Mouse (Mus musculus) liver, embryonic 14.5 days (tissue): ENCODE measurements around the gene Plxdc2. TPM values are rescaled to one million over a fixed set of nuclear protein-coding genes. Genes with fewer than 3 reads are reported as not detected.

Experiments
- ATAC-seq: fragments of 200-750 bp; cut with Nextera tagmentation; 2 replicates; pipeline ENCODE4 v1.8.0; 2017; ENCODE audit warnings: moderate number of reproducible peaks, mild to moderate bottlenecking, moderate library complexity; ENCODE audit not compliant: insufficient read depth
- DNase-seq, 3 experiments: peaks; one replicate each; pipeline ENCODE4 v3.0.0-alpha.2; 2012 to 2013; ENCODE audit warnings: low read depth in 3 of 3, low spot score in 3 of 3
- H3K27ac ChIP-seq: fragments of 300-500 bp; sonication (generic); 2 replicates; pipeline ENCODE4 v1.5.1; 2014; ENCODE audit warnings: moderate library complexity, mild to moderate bottlenecking, control low read depth, inconsistent platforms
- H3K27me3 ChIP-seq: fragments of 300-500 bp; sonication (generic); 2 replicates; pipeline ENCODE4 v1.6.1; 2014; ENCODE audit warnings: mild to moderate bottlenecking, low read length, moderate library complexity; ENCODE audit not compliant: control insufficient read depth, insufficient read depth
- H3K36me3 ChIP-seq: fragments of 300-500 bp; sonication (generic); replicated peaks from 2 replicates; pipeline ENCODE4 v1.6.1; 2014; ENCODE audit warnings: low read depth; ENCODE audit not compliant: control insufficient read depth, insufficient read depth
- H3K4me1 ChIP-seq, 2 experiments: fragments of 200-500 bp in 1 of 2; fragments of 300-500 bp in 1 of 2; sonication (generic) in 1 of 2; replicated peaks; 2 replicates each; pipeline ENCODE4 v1.6.1; 2012 to 2014; ENCODE audit warnings: antibody characterized with exemption in 1 of 2, inconsistent platforms in 1 of 2, low read length in 1 of 2; ENCODE audit not compliant: control insufficient read depth in 2 of 2, insufficient read depth in 2 of 2
- H3K4me2 ChIP-seq: fragments of 300-500 bp; sonication (generic); 2 replicates; pipeline ENCODE4 v1.6.1; 2014; ENCODE audit warnings: low read depth, mild to moderate bottlenecking, control low read depth, moderate library complexity
- H3K4me3 ChIP-seq, 2 experiments: fragments of 200-500 bp in 1 of 2; fragments of 300-500 bp in 1 of 2; sonication (generic) in 1 of 2; 2 replicates each; pipeline ENCODE4 v1.5.1; 2012 to 2014; ENCODE audit warnings: low read depth in 2 of 2, low read length in 2 of 2, mild to moderate bottlenecking in 2 of 2, control low read depth in 1 of 2, inconsistent platforms in 1 of 2, moderate library complexity in 1 of 2; ENCODE audit not compliant: insufficient read depth in 1 of 2
- H3K9ac ChIP-seq: fragments of 300-500 bp; sonication (generic); replicated peaks from 2 replicates; pipeline ENCODE4 v1.6.1; 2014; ENCODE audit warnings: mild to moderate bottlenecking, control low read depth, moderate library complexity
- H3K9me3 ChIP-seq: fragments of 300-500 bp; sonication (generic); 2 replicates; pipeline ENCODE4 v1.6.1; 2016; ENCODE audit warnings: low read length, mixed read lengths; ENCODE audit not compliant: control insufficient read depth
- CTCF ChIP-seq: IDR thresholded peaks from 2 replicates; pipeline ENCODE4 v1.5.1; 2016; ENCODE audit warnings: antibody characterized with exemption, low read depth, control low read depth
- EP300 ChIP-seq: IDR thresholded peaks from 2 replicates; pipeline ENCODE4 v1.6.1; 2016; ENCODE audit warnings: antibody characterized with exemption, low read depth
- WGBS: fragments of 180-500 bp; shearing (Covaris S2); extraction: QIAGEN DNeasy Blood & Tissue Kit; methylation state at CpG from one replicate; pipeline ENCODE4 v1.1.7; 2014; ENCODE audit not compliant: insufficient replicate concordance; 5-methylcytosine and 5-hydroxymethylcytosine counted together
- polyA plus RNA-seq, 2 experiments: library from polyadenylated mRNA; depleted of rRNA in 1 of 2; stranded (reverse) in 1 of 2; unstranded in 1 of 2; fragments of >200 nt; fragmentation: Nextera tagmentation in 1 of 2; extraction: Ambion mirVana in 1 of 2; gene quantifications; 2 replicates each; pipeline versions ENCODE4 v1.2.1 to v1.2.3; 2012 to 2014

The Plxdc2 gene
- polyA plus RNA-seq, 2 experiments: 0.40 to 1.1 TPM

GRCm38 (mm10) chr2:16451666-16452009 is 95.5 kb downstream of the Plxdc2 start:
- WGBS: 78% methylated on average over 4 of the region's 4 CpGs
- ATAC-seq: no peak
- Histone ChIP-seq H3K4me3 (no peak overlapping the region), H3K27me3 (no peaks in the 10 kb centered on the region), H3K27ac (no peak overlapping the region), H3K4me1 (no peaks in the 10 kb centered on the region), H3K9ac (no peak overlapping the region), H3K4me2 (no peak overlapping the region), H3K36me3 (no peaks in the 10 kb centered on the region), H3K9me3 (no peaks in the 10 kb centered on the region)
- TF ChIP-seq CTCF (no peak), EP300 (no peak)
- no peak for DNase-seq

DNA sequence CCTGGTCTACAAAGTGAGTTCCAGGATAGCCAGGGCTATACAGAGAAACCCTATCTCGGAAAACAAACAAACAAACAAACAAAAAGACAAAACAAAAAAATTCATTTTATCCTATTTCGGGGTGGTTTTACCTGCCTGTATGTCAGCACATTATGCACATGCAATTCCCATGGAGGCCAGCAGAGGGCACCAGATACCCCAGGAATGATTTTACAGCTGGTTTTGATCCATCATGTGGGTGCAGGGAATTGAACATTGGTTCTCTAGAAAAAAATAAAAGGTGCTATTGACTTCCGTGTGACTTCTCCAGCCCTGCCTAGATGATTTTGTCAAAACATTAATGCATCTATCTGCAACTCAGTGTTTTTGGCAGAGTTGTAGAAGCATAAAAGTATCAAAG is 96.0 kb downstream of the Plxdc2 start:
- no peak for TF ChIP-seq EP300
- peak; percentile 78 for TF ChIP-seq CTCF
- 64% methylated on average over 3 of the region's 3 CpGs for whole genome bisulfite sequencing
- Histone ChIP-seq H3K4me1 (no peaks in the 10 kb centered on the region), H3K27ac (no peak overlapping the region), H3K27me3 (no peaks in the 10 kb centered on the region), H3K9ac (no peak overlapping the region), H3K36me3 (no peaks in the 10 kb centered on the region), H3K9me3 (no peaks in the 10 kb centered on the region), H3K4me3 (no peak overlapping the region), H3K4me2 (no peak overlapping the region)
- ATAC-seq (no peak), DNase-seq (peak in 2 of 3 experiments; percentile 1 to 4)

DNA sequence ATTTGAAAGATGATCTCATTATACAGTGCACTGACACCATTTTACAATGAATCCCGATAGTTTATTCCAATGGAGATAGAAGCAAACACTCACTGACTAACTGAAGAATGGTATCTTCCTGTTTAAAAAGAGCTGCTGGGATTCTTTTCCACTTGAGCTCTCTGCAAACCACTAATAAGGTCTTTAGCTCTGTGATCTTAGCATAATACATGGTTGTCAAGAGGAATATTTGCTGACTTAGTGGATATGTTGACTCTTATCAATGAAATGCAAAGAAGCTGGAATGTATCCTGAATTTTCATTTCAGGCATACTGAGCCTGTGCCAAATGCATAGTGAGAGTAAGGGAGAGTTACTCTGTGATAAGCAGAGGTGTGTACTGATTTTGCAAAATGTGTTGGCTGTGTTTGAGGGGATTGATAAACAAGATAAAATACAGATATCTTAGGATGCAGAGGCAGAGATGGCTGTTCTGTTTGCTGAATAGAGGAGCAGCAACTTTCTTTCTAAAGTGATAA is 100.2 kb downstream of the Plxdc2 start:
- TF ChIP-seq EP300 (no peak), CTCF (no peak)
- no peaks in the 10 kb centered on the region for H3K36me3 ChIP-seq
- H3K27ac ChIP-seq: no peak overlapping the region
- no peak overlapping the region for H3K9ac ChIP-seq
- WGBS: 74% methylated on average over 1 of the region's 1 CpGs
- ATAC-seq: no peak
- DNase-seq: no peak
- no peak overlapping the region for H3K4me2 ChIP-seq
- no peaks in the 10 kb centered on the region for H3K9me3 ChIP-seq
- no peak overlapping the region for H3K4me3 ChIP-seq
- H3K27me3 ChIP-seq: no peaks in the 10 kb centered on the region
- H3K4me1 ChIP-seq: no peaks in the 10 kb centered on the region

DNA sequence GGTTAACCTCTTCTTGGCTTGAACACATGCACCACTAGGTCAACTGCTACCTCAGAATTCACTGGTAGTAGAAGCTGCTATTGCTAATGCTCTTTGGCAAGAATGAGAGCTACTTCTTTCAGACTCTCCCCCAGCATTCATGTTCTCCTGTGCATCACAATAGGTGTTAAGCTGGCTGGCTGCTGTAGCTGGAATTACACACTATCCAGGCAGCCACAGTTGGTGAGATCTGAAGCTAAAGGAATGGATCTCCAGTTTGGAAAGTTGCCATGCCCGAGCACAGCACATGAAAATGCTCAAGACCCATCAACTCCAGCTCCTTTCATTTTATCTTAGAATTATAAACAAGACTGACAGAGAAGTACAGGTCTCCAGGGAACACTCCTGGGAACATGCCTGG is 103.4 kb downstream of the Plxdc2 start:
- 24% methylated on average over 1 of the region's 1 CpGs for WGBS
- Histone ChIP-seq H3K27ac (no peak overlapping the region), H3K36me3 (no peaks in the 10 kb centered on the region)

GRCm38 (mm10) chr2:16470099-16470498 is 114.0 kb downstream of the Plxdc2 start:
- ATAC-seq: no peak
- H3K4me3 ChIP-seq: no peak overlapping the region
- WGBS: 56% methylated on average over 3 of the region's 3 CpGs
- TF ChIP-seq EP300: no peak
- TF ChIP-seq CTCF: no peak
- no peak for DNase-seq
- H3K4me1 ChIP-seq: no peaks in the 10 kb centered on the region
- H3K36me3 ChIP-seq: no peaks in the 10 kb centered on the region
- no peak overlapping the region for H3K9ac ChIP-seq
- H3K9me3 ChIP-seq: no peaks in the 10 kb centered on the region
- no peaks in the 10 kb centered on the region for H3K27me3 ChIP-seq
- no peak overlapping the region for H3K27ac ChIP-seq
- H3K4me2 ChIP-seq: no peak overlapping the region

More for the DNA sequence above, 103.4 kb downstream of the Plxdc2 start:
- no peak overlapping the region for H3K9ac ChIP-seq
- H3K27me3 ChIP-seq: no peaks in the 10 kb centered on the region
- H3K4me3 ChIP-seq: no peak overlapping the region
- ATAC-seq: no peak
- TF ChIP-seq EP300 (no peak), CTCF (no peak)
- no peak overlapping the region for H3K4me2 ChIP-seq
- H3K4me1 ChIP-seq: no peaks in the 10 kb centered on the region
- H3K9me3 ChIP-seq: no peaks in the 10 kb centered on the region
- DNase-seq: no peak
